Mouse (Mus musculus) ES-E14 (cell line): ENCODE data around the gene Pcdh19. TPM values are rescaled to one million over a fixed set of nuclear protein-coding genes. Genes with fewer than 3 reads are reported as not detected.
"Not testable (repeated sequence)": the region's sequence is repeated elsewhere in the genome, so short reads cannot be mapped to it uniquely, and the experiment has no call there.

Experiments
- DNase-seq: peaks from one replicate; pipeline ENCODE4 v3.0.0-alpha.2; 2013; ENCODE audit warnings: low read depth, low spot score
- H3K27ac ChIP-seq: 2 replicates; pipeline ENCODE4 v1.5.1; 2012; ENCODE audit warnings: low read depth, mild to moderate bottlenecking, low read length, moderate library complexity, mixed read lengths; ENCODE audit not compliant: poor library complexity, insufficient read depth, severe bottlenecking
- H3K36me3 ChIP-seq: 2 replicates; pipeline ENCODE4 v1.6.1; 2012; ENCODE audit warnings: mild to moderate bottlenecking, low read length, moderate library complexity, mixed read lengths; ENCODE audit not compliant: control insufficient read depth, poor library complexity, insufficient read depth, severe bottlenecking
- H3K4me1 ChIP-seq, 2 experiments: fragments of 150-350 bp in 1 of 2; sonication (generic) in 1 of 2; 2 replicates each; pipeline ENCODE4 v1.6.1; 2012; ENCODE audit warnings: low read length in 2 of 2, mild to moderate bottlenecking in 1 of 2, mixed read lengths in 1 of 2; ENCODE audit not compliant: control insufficient read depth in 2 of 2, insufficient read depth in 2 of 2, poor library complexity in 1 of 2
- H3K4me3 ChIP-seq, 2 experiments: fragments of 150-350 bp in 1 of 2; sonication (generic) in 1 of 2; 2 replicates each; pipeline ENCODE4 v1.5.1; 2012; ENCODE audit warnings: low read length in 2 of 2, low read depth in 1 of 2, mild to moderate bottlenecking in 1 of 2, mixed read lengths in 1 of 2; ENCODE audit not compliant: insufficient read depth in 1 of 2, poor library complexity in 1 of 2, severe bottlenecking in 1 of 2
- H3K9ac ChIP-seq: 2 replicates; pipeline ENCODE4 v1.6.1; 2012; ENCODE audit warnings: low read depth, mild to moderate bottlenecking, low read length, mixed read lengths; ENCODE audit not compliant: poor library complexity, insufficient read depth, severe bottlenecking
- H3K9me3 ChIP-seq: fragments of 150-350 bp; sonication (generic); 2 replicates; pipeline ENCODE4 v1.6.1; 2012; ENCODE audit warnings: low read depth, mild to moderate bottlenecking, low read length; ENCODE audit not compliant: control insufficient read depth, insufficient read depth
- CHD2 ChIP-seq: IDR thresholded peaks from 2 replicates; pipeline ENCODE4 v1.6.1; 2014; ENCODE audit warnings: mild to moderate bottlenecking, low read depth, low read length, inconsistent platforms
- HCFC1 ChIP-seq: IDR thresholded peaks from 2 replicates; pipeline ENCODE4 v1.6.1; 2012; ENCODE audit warnings: low read length, inconsistent platforms, borderline replicate concordance; ENCODE audit not compliant: insufficient read depth
- MAFK ChIP-seq: IDR thresholded peaks from 2 replicates; pipeline ENCODE4 v1.6.1; 2014; ENCODE audit warnings: mild to moderate bottlenecking, low read depth, low read length, inconsistent platforms; ENCODE audit not compliant: insufficient read depth
- ZC3H11A ChIP-seq: IDR thresholded peaks from 2 replicates; pipeline ENCODE4 v1.6.1; 2012; ENCODE audit warnings: low read depth, mild to moderate bottlenecking, inconsistent platforms, low read length, borderline replicate concordance
- ZNF384 ChIP-seq: IDR thresholded peaks from 2 replicates; pipeline ENCODE4 v1.6.1; 2012; ENCODE audit warnings: low read depth, low read length, inconsistent platforms
- in situ Hi-C, 2 experiments: fragments of 600-800 bp; cut with MboI; formaldehyde crosslinking; loops; one replicate each; pipeline ENCODE4 v1.15.1; 2025; ENCODE audit warnings: low sequenced_read_pairs in 2 of 2, inconsistent platforms in 1 of 2; ENCODE audit not compliant: unreplicated experiment in 2 of 2
- total RNA-seq: library from RNA; depleted of rRNA; stranded (reverse); fragments of 300-350 nt; gene quantifications from 2 replicates; pipeline ENCODE4 v1.2.3, GENCODE M21; 2012

Gene Pcdh19
- total RNA-seq, 1 experiment: 2.3 TPM

DNA sequence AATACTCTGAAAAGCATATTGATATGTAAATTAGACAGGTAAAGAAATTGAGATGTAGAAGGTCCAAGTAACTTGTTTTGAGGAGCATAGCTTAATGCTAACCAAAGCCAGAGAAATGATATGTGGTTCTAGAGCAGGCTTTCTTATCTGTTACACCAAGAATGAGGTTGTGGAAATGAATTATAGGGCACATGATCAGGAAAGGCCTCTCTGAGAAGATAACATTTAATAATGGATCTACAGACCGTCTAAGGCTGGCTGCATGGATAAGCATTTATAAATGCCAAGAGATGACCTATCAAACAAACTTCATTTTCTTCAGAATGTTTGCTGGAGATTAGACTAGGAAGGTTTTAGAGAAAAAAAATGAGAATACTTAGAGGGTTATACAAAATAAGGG is 14.1 kb upstream of the Pcdh19 start:
- DNase-seq: no peak
- in situ Hi-C loops: no loop called here
- Histone ChIP-seq H3K9ac (no peak overlapping the region), H3K27ac (no peak overlapping the region), H3K4me3 (no peak overlapping the region), H3K36me3 (no peaks in the 10 kb centered on the region), H3K9me3 (no peaks in the 10 kb centered on the region), H3K4me1 (no peaks in the 10 kb centered on the region)
- no peak for TF ChIP-seq MAFK
- TF ChIP-seq ZC3H11A: no peak
- no peak for TF ChIP-seq CHD2
- TF ChIP-seq HCFC1: no peak
- TF ChIP-seq ZNF384: no peak

DNA sequence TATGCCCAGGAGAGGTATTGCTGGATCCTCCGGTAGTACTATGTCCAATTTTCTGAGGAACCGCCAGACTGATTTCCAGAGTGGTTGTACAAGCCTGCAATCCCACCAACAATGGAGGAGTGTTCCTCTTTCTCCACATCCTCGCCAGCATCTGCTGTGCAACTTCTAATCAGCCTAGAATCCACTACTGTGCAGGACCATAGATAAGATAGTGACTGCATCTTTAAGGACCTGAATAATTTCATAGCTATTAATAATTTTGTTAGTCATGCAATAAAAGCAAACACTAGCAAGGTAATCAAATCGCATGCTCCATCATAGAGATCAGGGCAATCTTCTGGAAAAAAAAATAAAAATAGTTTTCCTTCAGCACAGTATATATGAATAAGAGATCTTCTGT is 9.1 kb upstream of the Pcdh19 start:
- not testable (repeated sequence) for H3K4me1 ChIP-seq, H3K9me3 ChIP-seq, H3K36me3 ChIP-seq, H3K27ac ChIP-seq, H3K4me3 ChIP-seq, DNase-seq, H3K9ac ChIP-seq
- in situ Hi-C loops: loop anchor here in 1 of 2 experiments (25.0 kb wide), 1 partner anchor 636 kb away; no protein-coding TSS in a partner anchor

- Histone ChIP-seq H3K4me1 (no peaks in the 10 kb centered on the region), H3K9me3 (no peaks in the 10 kb centered on the region), H3K9ac (no peak overlapping the region), H3K27ac (no peak overlapping the region), H3K4me3 (no peak overlapping the region), H3K36me3 (no peaks in the 10 kb centered on the region)
- no peak for DNase-seq
- in situ Hi-C loops: loop anchor here in 1 of 2 experiments (25.0 kb wide), 1 partner anchor 634 kb away; no protein-coding TSS in a partner anchor
- TF ChIP-seq ZNF384: no peak
- TF ChIP-seq MAFK: no peak
- no peak for TF ChIP-seq CHD2
- TF ChIP-seq HCFC1: no peak
- TF ChIP-seq ZC3H11A: no peak
Observed at GRCm38 (mm10) chrX:133696461-133696860, 7.7 kb upstream of the Pcdh19 start.

DNA sequence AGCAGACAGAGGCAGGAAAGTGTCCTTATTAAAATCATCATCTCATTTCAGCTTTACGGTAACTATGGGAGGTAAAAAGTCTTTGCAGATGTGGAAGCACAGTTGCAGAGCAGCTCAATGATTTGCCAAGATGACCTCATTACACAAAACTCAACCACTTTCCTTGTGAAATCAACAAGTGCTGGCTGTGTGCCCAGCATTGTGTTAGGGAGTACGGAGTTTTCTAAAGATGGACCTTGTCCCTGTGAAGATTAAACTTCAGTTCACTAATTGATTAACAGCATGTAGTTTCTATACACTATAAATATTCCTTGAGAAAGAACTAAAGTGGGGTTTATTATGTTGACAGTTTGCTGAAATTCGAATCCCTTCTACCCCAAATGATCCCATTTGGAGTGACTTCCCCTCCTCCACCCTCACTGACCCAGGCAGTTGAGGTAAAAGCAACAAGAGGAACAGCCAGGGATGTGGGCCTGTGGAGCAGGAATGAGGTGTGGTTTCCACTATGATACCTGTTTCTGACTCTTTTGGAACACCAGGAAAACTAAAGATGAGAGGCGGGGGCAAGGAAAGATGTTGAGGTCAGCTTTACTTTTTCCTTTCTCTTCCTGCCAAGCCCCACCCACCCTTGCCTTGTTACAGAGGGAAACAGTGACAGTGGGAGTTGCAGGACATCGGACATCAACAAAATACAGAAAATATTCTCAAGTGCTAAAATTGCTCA is 4.4 kb upstream of the Pcdh19 start:
- no peaks in the 10 kb centered on the region for H3K4me1 ChIP-seq
- in situ Hi-C loops: loop anchor here in 1 of 2 experiments (25.0 kb wide), 1 partner anchor 631 kb away; no protein-coding TSS in a partner anchor
- TF ChIP-seq CHD2 (no peak), ZC3H11A (no peak), MAFK (no peak), HCFC1 (no peak), ZNF384 (no peak)
- H3K9ac ChIP-seq: no peak overlapping the region
- no peak overlapping the region for H3K4me3 ChIP-seq
- no peaks in the 10 kb centered on the region for H3K36me3 ChIP-seq
- DNase-seq: no peak
- no peaks in the 10 kb centered on the region for H3K9me3 ChIP-seq
- H3K27ac ChIP-seq: no peak overlapping the region

- no peak overlapping the region for H3K4me3 ChIP-seq
- H3K36me3 ChIP-seq: no peaks in the 10 kb centered on the region
- DNase-seq: no peak
- H3K27ac ChIP-seq: no peak overlapping the region
- in situ Hi-C loops: loop anchor here in 1 of 2 experiments (25.0 kb wide), 1 partner anchor 630 kb away; no protein-coding TSS in a partner anchor
- H3K9ac ChIP-seq: no peak overlapping the region
- no peaks in the 10 kb centered on the region for H3K4me1 ChIP-seq
- no peak for TF ChIP-seq CHD2
- TF ChIP-seq HCFC1: no peak
- TF ChIP-seq ZC3H11A: no peak
- TF ChIP-seq ZNF384: no peak
- TF ChIP-seq MAFK: no peak
- no peaks in the 10 kb centered on the region for H3K9me3 ChIP-seq
Observed at GRCm38 (mm10) chrX:133692392-133692790, 3.6 kb upstream of the Pcdh19 start.
